Mouse (Mus musculus) heart, adult 11 months (tissue): ENCODE results near the gene Astn2.

ENCODE experiments used
- DNase-seq: peaks from one replicate; pipeline ENCODE4 v3.0.0; 2022

Astn2 gene

DNA sequence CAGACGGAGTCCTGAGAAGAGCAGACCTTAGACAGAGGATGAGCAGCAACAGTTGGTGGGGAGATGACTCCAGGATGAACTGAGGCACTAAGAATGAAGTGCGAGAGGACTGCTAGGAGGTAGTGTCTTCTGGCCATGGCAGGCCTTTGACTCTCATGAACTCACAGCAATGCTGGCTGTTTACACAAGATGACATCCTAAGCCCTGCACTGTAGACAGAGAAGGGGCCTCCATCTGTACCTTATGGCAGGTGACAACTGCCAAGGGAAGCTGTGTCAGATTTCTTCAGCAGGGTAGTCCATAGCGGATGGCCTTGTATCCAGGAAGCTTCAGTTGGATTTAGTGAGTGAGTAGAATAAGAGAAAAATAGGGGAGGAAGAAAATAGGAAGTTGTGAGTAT, 572.5 kb downstream of the Astn2 start:
- DNase-seq, result peak; percentile 53

- DNase-seq, result peak; percentile 5
These were observed 573.9 kb downstream of the Astn2 start for GRCm38 (mm10) chr4:65830495-65830894.

DNA sequence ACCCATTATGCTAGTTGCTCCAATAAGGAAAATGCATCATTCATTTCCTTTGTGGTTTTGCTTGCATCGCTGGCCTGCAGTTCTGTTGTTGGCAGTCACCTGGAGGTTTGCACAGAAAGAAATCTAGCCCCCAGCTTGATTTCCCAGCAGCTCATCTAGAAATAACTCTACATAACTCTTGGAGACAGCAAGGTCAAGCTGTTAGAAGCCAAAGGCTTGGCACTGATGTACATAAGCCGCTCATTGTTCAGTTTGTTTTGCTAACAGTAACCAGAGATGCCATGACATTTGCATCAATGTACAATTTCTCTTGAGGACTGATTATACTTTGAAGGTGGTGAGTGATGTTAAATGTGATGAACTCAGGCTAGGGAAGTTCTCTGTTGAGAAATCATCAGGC, 583.3 kb downstream of the Astn2 start:
- DNase-seq, result no peak

- no peak for DNase-seq
These were observed 584.2 kb downstream of the Astn2 start for GRCm38 (mm10) chr4:65820236-65820635.

DNA sequence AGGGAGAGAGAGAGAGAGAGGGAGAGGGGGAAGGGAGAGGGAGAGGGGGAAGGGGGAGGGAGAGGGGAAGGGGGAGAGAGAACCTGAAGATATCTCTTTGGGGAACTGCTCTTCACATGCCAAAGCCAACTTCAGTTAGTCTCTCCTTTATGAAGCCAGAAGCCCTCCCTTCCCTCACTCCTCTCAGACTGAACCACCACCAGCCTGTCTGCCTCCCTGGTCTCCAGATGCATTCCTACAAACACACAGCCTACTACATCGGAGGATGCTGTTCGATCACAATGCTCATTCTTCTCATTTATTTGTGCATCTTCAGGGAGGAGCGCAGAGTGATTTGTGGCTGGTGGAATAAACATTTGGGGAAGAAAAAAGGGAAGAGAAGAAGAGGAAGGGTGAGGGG, 584.6 kb downstream of the Astn2 start:
- DNase-seq, result no peak

- peak; percentile 92 for DNase-seq
These were observed 590.3 kb downstream of the Astn2 start for GRCm38 (mm10) chr4:65814176-65814535.

DNA sequence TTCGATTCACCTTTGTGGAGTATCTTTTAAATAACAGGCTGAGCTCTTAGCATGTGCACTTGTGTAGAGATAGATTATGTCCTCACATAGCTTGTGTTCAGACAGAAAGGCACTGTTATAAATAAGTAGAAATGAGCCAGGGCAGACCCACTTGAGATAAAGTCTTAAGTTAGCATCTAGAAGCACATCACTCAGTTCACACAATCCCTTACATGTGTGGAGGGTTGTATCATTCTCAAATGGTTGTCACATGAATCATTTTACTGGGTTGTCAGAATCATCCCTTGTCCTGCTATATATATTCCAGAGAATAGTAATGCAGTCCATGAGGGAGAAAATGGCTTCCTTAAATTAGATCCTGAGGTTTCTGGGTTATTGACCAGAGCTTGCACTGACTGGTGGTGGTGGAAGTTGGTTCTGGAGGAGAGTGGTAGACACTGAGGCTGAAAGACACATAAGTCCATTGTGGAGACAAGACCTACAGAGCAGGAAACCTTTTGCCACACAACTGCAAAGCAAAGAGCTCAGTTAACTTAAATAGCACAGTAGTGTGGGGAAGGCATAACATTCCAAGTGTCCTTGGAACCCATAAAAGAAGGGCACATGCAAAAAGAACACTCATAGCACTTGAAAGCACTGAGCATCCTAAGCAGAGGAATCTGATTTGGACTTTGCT, 590.8 kb downstream of the Astn2 start:
- DNase-seq, result no peak

- no peak for DNase-seq
These were observed 597.1 kb downstream of the Astn2 start for GRCm38 (mm10) chr4:65807341-65807740.

- DNase-seq, result no peak
These were observed 603.2 kb downstream of the Astn2 start for GRCm38 (mm10) chr4:65801204-65801603.

GRCm38 (mm10) chr4:65791051-65791450, 613.4 kb downstream of the Astn2 start:
- no peak for DNase-seq

- no peak for DNase-seq
These were observed 630.9 kb downstream of the Astn2 start for GRCm38 (mm10) chr4:65773368-65774010.

DNA sequence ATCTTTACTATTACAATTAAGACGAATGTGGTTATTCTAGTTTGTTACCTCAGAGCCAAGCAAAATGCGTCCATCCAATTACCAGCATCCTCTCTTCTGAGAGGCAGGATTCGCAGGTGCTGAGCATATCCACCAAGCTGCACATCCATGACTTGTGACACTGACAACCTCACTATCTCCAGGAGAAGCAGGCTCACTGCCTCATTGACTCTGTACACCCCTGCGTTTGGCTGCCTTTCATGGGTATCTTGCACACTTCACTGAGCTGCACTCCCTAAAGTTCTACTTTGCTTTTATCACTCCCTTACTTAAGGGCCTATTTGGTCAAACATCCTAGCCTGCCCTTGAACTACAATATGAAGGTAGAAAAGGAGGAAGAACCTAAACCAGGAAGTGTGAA, 633.5 kb downstream of the Astn2 start:
- no peak for DNase-seq

GRCm38 (mm10) chr4:65767919-65768318, 636.5 kb downstream of the Astn2 start:
- DNase-seq, result no peak

- DNase-seq, result no peak
These were observed 637.0 kb downstream of the Astn2 start for GRCm38 (mm10) chr4:65767431-65767830.

GRCm38 (mm10) chr4:65765312-65765711, 639.1 kb downstream of the Astn2 start:
- no peak for DNase-seq

- DNase-seq, result no peak
These were observed 640.1 kb downstream of the Astn2 start for GRCm38 (mm10) chr4:65764275-65764674.

DNA sequence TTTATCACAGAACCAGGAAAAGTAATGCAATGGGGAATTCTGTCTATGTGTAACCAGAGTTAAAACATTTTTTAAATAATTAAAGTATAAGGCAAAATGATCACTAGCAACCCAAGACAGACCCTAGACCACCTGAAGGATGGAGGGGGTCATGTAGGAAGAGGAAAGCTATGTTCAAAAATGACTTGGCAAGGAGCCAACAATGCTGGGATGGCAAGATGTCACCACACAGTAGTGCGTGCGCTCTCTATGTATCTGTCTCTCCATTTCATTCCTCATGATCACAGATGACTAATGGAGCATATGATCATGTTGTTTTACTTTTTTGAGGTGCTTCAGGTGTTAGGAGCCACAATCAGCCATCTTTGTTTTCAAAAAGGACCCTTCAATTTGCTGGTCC, 640.6 kb downstream of the Astn2 start:
- DNase-seq, result no peak

GRCm38 (mm10) chr4:65762116-65762515, 642.3 kb downstream of the Astn2 start:
- no peak for DNase-seq

- no peak for DNase-seq
These were observed 642.8 kb downstream of the Astn2 start for GRCm38 (mm10) chr4:65761658-65762057.

DNA sequence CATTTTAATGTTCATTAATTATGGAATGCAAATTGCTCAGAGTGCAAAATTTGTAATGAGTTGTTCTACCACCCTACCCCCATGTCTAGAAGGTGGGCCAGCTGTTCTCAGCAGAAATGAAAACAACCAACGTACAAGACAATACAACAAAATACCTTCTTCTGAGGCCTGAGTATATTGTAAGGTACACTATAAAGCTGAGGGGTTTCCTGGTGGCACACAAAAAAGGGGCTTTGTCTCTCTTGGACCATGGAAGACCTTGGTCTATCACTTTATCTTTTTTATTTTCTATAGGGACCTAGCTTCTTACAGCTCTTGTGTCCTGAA, 645.6 kb downstream of the Astn2 start:
- no peak for DNase-seq

DNA sequence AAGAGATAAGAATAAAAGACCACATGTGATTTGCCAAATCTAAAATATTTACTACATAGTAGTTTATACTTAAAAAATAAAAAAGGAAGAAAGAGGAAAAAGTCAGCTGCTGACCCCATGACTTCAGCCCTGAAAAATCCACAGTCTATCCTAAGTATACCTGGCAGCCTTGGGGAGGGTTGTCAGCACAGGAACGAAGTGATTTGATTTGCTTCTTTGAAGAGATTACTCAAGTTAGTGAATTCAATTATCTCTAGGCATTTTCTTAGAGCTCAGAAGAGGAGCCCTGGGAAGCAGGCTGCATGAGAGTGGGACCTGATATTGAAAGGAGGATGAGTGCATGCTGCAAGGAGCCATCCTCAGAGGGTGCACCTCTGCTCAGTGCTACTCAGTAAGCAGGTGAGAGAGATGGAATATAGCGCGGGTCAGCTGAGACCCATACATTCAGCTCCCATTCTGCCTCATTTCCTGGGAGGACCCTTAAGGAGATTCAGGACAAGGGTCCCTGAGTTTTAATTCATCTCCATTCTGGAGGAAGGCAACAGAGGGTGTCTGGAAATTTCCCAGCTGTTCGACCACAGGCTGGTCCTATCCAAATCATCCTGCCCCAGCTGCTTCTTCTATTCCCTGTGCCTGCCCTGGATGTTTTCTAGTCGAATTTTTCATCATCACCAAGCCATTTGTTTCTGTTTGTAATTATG, 646.1 kb downstream of the Astn2 start:
- no peak for DNase-seq

DNA sequence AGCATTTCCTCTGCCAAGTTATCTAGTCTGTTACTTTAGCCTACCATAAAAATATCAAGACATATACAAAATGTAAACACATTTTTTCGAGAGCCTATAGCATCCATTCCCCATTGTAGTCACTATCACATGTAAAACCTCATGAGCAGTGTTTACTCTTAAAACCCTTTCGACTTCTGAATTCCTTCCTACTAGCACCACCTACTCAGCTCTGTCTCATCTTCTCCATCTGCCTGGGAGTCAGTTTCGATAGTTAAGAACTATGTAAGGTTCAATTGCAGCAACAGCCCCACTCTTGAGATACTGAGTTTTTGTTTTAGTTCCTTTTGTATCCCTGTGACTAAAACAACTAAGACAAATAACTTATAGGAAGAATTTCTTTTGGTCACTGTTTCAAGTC, 651.5 kb downstream of the Astn2 start:
- no peak for DNase-seq

- DNase-seq, result no peak
These were observed 659.6 kb downstream of the Astn2 start for GRCm38 (mm10) chr4:65744788-65745187.

GRCm38 (mm10) chr4:65744088-65744610, 660.3 kb downstream of the Astn2 start:
- DNase-seq, result no peak
